Mouse (Mus musculus) lung, postnatal 4 days (tissue): Measurements from ENCODE around the gene Hist1h2bb.
A peak's percentile ranks its signal among the peaks of the same experiment; 100 is the strongest.

Experiments
- DNase-seq, 2 experiments: peaks; one replicate each; pipeline ENCODE4 v3.0.0; 2021

Hist1h2bb gene

DNA sequence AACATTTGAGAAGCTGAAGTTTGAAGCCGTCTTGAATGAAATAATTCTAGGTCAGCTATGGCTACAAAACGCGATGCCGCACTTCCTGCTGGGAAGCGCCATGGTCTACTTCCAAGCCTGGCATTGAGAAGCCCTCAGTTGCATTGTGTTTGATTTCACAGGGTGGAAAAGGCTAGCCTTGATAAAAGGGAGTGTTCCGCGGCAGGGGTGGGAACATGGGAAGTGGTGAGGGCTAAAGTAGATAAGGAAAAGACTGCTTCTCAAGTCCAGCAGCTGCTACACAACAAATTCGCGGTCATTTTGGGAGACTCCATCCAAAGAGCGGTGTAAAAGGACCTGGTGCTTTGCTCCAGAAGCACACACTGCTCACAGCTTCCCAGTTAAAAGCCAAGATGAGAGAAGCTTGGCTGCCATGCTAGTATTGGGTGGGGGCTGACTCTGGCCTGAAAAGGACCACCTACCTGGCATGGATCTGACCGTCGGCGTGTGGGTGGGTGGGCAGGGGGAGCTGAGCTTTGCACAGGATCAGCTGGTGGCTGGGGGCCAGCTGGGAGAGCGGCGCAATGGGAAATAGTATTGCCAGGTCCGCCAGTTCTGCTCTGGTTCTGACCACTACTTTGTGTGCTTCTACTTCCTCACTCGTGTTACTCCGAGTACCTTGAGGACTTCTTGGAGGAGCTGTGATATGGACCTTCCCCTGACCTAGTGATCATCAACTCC is 17.9 kb upstream of the Hist1h2bb start:
- DNase-seq: no peak

DNA sequence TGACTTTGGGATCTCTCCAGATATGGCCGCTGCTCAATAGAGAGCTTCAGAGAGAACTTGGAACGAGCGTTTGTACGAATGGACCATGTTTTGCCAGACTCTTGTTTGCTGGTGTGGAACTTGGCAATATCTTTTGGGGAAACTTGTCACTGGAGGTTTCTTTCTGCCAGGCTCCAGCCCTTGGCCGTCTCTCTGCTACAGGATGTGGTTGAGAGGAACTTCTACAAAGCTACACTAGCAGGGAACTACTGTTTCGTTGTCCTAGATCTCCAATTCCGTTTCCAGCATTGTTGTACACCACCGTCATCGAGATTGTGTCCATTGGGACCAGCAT is 17.4 kb upstream of the Hist1h2bb start:
- DNase-seq: no peak

DNA sequence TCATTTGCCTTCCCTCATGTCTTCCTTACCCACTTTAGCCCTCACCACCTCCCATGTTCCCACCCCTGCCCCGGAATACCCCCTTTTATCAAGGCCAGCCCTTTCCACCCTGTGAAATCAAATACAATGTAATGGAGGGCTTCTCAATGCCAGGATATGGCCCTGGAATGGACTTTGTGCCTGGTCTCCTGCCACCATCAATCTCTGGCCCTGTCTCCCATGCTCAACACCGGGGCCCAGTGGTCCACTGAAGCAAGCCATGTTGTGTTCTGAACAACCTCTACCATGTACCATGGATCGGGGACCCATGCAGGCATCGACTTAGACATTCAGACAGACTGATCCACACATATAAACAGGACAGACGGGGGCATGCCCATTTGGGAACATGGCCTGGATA is 16.8 kb upstream of the Hist1h2bb start:
- DNase-seq: no peak

DNA sequence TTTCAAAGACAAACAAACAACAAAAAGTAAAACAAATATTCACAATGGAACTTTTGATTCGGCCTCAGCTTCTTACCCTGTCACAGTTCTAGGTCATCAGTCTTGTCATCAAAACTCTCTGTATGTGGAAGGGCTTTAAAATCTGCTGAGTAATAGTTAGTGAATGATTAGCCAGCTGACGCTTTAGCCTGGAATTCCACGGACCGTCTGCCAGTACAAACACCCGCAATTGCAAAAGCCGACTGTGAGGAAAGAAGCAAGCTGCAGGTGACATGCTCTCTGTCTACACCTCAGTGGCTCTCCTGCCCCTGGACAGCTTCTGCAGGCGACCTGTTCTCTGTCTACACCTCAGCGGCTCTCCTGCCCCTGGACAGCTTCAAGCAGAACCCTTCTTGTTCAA is 16.1 kb upstream of the Hist1h2bb start:
- peak in 1 of 2 experiments; percentile 52 for DNase-seq

DNA sequence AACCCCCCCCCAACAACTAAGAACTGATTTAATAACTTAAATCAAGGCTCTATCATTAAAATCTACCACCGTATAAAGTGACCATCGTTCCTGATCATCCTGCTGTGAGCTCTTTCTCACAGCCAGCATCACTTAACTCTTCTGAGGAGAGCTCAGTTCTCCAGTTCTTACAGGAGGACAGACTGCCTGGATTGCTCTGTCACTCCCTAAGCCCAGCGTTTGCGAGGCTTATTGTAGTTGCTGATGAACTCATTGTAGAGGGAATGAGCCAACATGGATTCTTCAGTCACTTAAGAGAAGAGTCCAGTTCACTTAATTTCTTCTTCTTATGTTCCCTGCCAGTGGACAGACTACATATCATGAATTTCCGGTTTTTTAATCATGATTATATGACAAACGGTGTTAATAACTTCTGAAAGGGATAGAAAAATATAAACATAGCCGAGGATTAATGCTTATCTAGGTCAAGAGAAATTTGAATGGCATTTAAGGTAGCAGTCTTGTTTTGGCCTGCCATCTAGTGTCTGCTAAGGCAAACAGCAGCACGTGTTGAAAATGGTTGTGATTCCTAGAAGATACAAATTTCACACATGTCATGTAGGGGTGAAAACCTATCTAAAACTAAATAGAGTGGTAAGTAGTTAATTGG is 14.3 kb upstream of the Hist1h2bb start:
- peak in 1 of 2 experiments; percentile 60 for DNase-seq

DNA sequence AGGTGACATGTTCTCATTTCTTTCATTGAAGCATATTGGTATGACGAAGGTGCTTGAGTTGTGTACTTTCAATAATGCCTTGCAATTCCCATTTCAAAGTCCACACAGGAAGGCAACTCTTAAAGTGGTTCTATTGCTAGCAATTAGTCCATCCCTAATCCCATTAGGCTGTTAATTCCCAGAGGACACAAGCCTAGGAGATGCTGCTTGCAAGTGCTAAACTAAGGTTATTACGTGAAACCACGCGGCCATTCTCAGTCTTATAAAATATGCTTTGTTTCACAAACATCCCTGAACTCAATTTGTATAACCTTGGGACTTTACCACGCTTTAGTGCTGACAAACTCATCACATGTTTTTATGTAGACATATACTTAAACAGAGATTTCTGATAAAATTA is 9.4 kb upstream of the Hist1h2bb start:
- DNase-seq: no peak

DNA sequence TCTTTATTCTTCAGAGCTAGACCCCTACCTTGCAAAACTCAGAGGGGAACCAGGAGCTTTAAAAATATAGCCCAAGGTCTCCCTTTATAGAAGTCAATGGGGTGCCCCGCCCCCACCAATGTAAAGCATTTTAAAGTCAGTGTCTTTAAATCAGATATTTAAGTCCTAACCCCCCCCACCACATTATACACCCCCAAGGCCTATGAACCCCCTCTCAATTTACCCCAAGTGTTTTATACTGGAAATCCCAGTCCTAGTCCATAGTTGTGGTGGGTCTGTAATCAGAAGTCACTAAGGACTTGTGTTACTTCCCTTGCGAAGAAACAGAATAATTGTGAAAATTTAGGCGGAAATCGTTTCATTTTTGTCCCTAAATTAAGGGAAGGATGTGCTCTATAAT is 8.5 kb upstream of the Hist1h2bb start:
- no peak for DNase-seq

DNA sequence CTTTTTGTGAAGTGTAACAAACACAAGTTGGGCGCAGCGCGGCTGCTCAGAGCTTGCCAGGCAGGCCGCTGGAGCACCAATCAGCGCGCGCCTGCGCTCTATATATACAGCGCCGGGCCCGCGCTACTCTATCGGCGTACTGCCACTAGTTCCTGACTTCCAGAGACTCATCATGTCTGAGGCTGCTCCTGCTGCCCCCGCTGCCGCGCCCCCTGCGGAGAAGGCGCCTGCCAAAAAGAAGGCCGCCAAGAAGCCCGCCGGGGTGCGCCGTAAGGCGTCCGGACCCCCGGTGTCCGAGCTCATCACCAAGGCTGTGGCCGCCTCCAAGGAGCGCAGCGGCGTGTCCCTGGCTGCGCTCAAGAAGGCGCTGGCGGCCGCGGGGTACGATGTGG is 7.9 kb upstream of the Hist1h2bb start, which contains the start of gene Hist1h1c:
Gene Hist1h1c, plus strand, starts transcription at position 132 of the 392 bp plus-strand sequence.
- peak; percentile 95 to 96 for DNase-seq

DNA sequence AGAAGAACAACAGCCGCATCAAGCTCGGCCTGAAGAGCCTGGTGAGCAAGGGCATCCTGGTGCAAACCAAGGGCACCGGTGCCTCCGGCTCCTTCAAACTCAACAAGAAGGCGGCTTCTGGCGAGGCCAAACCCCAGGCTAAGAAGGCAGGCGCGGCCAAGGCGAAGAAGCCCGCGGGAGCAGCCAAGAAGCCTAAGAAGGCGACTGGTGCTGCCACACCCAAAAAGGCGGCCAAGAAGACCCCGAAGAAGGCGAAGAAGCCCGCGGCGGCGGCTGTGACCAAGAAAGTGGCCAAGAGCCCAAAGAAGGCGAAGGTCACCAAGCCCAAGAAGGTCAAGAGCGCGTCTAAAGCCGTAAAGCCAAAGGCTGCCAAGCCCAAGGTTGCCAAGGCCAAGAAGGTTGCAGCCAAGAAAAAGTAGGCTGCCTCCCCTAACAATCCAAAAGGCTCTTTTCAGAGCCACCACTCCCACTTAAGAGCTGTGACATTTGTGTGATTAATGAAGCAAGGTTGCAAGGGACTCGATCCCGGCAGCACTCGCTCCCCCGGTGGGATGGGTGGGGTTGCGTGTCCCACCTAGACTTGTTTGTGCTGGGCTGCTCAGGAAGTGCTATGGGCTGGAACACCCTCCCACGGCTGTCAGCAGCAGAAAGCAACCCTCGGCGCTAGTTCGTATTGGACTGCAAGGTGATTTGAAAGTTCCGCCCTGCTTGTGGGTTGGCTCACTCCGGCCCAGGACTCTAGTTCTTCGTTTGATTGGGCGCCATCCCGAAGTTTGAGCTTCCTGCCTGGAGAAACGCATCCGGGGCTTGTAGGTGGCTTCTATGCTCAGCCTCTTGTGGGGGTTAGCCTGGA is 7.2 kb upstream of the Hist1h2bb start:
- peak; percentile 93 to 95 for DNase-seq

DNA sequence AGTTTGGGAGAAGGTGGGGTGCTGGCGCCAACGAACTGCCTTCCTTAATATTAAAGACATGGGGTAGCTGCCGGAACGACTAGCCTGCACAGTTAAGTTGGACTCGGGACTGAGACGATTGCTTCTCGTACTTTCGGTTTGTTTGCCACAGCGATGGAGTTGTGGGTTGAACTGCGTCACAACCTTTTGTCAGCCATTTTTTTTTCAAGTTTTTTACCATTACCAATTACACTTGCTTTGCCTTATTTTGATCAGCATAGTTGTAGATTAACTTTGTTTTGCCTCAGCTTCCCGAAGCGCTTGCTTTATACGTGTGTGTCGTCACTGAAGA is 6.6 kb upstream of the Hist1h2bb start:
- DNase-seq: no peak

DNA sequence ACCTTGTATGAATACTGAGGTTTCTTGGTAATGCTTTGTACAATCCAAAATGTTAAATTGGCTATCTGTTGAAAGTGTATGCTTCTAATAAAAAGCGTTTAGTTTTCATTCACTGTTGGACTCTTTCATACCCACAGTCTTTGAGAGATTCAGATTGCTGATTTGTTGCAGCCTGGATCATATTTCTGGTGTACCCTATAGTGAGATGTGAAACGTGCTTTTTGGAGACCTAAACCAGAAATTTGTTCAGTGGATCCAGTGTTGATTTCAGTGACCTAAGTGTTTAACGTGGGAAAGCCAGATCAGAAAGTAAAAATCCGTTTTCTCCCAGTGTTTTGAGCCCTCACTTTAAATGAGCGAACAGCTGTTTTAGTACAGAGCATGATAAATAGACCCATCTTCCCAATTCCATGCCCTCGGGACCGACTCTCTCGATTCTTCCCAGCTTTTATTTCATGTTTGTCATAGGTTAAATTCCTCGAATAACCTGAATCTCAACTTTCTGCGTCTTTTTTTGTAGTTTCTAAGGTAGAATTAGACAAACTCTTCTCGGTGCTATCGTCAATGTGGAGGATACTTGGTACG is 6.2 kb upstream of the Hist1h2bb start:
- DNase-seq: no peak

DNA sequence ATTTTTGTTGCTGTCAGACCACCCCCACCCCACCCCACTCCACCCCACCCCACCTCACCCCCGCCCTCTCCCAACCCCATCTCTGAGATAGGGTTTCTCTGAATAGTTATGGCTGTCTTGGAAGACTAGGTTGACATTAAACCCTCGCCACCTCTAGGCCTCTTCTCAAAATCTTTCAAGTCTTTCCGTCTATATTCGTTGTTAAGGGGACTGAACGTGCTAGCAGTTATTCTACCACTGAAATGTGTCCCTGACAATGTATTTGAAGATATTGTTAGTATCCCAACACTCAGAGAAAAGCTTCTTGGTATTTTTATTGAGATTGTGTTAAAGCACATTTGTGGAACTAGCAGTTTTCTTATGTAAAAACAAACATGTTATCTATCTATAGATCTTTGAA is 5.6 kb upstream of the Hist1h2bb start:
- no peak for DNase-seq

DNA sequence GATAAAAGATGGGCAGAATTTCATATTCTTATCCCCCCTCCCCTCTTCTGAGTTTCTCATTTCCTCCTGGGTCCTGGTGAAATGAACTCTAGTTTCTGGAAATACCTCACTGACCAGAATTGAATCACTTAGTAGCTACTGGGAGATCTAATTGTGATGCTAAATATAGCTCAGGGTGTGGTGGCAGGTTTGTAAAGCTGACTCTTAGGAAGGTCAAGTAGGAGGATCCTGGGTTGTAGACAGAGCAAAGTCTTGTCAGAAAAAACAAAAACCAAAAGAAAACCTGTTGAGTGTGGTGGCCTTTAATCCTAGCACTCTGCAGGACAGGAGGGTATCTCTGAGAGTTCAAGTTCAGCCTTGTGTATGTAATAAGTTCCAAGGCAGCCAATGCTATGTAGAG is 4.5 kb upstream of the Hist1h2bb start:
- DNase-seq: no peak

DNA sequence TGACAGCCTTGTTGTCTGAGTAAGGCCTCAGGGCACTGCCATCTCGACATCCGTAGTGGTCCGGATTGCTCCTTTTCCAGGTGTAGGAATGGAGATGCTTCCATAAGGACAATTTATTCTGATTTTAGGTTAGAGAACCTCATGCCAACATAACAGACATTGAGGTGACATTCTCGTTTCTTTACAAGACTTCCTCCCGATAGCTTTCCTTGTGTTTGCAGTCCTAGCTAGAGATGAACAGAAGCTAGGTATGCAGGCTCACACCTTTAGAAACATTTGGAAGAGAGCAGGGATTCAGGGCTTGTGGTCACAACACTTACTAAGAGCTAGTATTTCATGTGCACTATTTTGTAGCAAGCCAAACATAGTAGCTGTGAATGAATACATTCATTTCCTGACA is 3.3 kb upstream of the Hist1h2bb start:
- DNase-seq: no peak

DNA sequence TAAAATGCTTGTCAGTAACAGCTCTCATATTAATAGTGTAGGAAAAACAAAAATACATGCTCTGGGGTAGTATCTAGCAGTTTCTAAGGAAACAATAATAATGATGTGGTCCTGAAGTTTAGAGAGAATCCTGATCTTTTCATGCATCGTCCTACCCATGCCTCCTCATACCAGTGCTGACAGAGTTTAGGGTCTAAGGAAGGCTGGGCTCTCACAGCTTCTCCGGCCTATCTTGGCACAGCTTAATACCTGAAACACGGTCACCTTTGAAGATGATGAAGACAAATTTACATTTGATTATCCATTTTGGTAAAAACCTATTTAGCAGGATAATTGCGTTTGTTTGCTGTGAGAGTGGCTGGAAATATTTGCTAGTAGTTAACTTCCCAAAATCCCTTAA is 2.6 kb upstream of the Hist1h2bb start:
- DNase-seq: no peak

DNA sequence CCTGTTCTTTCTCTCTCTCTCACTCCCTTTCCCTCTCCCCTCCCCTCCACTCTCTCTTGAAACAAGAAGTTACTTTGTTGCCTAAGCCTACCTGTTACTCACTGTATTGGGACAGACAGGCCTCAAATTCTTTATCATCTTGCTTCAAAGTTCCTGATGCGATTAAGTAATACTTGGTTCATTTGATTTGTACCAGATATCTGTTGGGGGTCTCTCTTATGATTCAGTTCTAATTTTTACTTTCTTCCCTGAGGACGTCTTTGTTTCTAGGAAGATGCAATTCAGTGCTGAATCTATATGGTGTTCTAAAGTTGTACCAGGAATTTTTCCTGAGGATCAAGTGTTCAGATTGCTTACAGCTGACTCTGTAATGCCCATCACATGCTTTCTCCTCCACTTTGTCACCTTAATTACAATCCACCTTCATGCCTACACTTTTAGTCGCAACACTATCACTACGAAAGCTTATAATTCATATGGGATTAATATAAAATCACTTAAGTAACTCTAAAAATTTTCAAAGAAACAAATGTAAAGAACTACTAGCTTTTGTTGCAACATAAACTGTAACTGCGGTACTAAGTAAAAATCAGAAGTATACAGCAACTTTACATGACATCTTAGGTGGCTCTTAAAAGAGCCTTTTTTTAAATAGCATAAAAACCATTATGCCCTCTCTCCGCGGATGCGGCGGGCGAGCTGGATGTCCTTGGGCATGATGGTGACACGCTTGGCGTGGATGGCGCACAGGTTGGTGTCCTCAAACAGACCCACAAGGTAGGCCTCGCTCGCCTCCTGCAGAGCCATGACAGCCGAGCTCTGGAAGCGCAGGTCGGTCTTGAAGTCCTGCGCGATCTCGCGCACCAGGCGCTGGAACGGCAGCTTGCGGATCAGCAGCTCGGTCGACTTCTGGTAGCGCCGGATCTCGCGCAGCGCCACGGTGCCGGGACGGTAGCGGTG is 1.8 kb upstream of the Hist1h2bb start:
- no peak for DNase-seq

DNA sequence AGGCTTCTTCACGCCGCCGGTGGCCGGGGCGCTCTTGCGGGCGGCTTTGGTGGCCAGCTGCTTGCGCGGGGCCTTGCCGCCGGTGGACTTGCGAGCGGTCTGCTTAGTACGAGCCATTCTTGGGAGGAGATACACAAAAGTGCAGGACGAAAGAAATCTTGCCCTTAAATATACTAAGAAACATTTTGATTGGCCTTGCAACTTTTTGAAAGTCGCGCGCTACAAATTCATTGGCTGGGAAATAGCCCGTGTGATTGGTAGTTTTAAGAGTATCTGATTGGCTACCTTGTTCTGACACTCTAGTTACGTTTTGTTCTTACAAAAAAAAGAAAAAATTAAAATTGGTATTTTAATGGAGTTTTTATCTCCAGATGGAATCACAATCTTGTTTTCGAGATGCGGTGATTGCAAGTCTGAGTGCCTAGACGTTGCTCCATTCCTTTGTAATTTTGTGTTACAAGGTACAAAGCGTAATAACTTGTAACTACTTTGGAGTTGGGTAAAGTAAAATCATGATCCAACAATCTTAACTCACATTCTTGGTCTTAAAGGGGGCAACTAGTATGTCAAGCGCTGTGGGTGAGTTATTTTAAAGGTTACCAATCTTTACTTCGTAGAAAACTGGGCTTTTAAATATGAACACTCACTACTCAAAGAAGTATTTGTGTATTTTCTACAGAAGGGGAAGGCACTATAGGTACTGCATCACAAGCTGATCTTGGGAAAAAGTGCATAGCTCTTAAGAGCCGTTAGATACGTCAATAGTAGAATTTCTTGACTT is 963 bp upstream of the Hist1h2bb start, which contains the start of gene Hist1h3c:
Gene Hist1h3c, minus strand, starts transcription at position 222 of the 781 bp plus-strand sequence.
- DNase-seq: peak; percentile 78 to 89

DNA sequence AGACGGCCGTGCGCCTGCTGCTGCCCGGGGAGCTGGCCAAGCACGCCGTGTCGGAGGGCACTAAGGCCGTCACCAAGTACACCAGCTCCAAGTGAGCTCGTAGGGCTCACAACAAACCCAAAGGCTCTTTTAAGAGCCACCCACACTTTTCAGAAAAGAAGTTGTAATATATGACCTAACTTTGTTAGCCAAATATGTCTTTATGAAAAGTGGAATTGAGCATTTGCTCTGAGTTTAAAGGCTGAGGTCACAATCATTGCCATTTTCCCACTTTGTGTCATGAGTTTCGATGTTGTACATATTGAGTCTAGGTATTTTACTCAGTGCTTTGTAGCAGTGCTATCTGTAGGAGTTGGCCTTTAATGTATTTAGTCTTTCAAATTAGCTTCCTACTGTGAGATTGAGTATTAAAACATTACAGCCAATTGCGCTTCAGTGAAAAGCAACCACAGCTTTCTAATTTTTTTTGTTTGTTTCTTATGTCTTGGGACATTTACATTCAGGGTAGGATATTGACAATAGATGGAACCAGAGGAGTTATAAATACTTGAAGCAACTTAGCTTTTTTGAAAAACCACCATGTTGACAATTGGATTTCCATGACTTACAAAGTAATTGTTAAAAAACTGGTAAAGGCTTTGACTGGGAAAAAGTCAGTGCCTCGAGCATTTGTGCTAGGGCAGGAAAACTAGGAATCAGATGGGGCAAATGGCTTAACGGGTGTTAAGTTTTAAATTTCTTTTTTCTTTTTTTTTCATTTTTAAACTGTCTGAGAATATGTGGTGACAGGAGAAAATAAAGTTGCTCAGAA is 752 bp downstream of the Hist1h2bb start:
- DNase-seq: no peak

DNA sequence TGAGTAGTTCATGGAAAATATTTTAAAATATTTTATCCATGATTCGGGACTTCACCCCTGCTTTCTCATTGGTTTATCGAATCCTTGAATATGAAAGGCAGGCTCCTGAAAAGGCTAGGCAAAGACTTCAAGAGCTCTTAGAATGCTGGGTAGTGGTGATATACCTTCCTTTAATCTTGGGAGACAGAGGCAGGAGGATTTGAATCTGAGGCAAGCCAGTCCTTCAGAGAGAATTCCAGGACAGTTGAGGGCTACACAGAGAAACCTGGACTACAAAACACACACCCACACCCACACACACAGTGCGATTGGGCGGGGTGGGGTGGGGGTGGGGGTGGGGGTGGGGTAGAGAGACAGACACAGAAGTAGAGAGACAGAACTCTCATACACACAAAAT is 1.4 kb downstream of the Hist1h2bb start:
- DNase-seq: no peak

DNA sequence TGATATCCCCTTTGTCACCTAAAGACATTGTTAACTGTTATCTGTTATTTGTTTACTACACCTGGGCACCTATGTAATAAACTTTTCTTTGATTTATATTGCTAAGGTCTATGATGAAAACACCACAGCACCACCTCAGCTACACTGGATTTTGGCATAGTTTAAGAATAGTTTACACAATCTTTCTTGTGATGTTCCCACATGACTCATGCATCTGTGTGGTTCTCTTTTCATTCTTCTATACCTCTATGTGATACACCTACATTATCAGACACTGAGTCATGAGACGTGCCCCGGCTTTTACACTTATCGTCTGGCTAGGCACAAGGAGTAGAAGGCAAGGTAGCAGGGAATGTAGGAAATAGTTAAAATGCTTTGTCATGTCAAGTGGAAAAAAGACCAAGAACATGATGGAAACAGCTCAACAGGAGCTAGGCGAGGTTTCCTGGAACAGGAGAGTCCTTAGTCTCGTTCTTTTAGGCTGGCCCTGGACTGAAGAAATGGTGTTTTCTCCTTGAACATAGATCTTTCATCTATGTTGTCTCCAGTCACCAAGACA is 3.1 kb downstream of the Hist1h2bb start:
- no peak for DNase-seq
